Mouse (Mus musculus) kidney, adult 2 months (tissue): Measurements from ENCODE around the gene Cdh19.

Source experiments
- CTCF ChIP-seq: fragments of 200-500 bp; conservative IDR thresholded peaks from 2 replicates; pipeline ENCODE4 v1.5.1; 2011; ENCODE audit warnings: low read depth, mild to moderate bottlenecking, control low read depth, low read length, moderate library complexity, mixed read lengths; ENCODE audit not compliant: insufficient read depth, insufficient read length
- POLR2A ChIP-seq: fragments of 200-500 bp; IDR thresholded peaks from one replicate; pipeline ENCODE4 v1.6.1; 2011; ENCODE audit warnings: low read depth, low read length, control low read depth

DNA sequence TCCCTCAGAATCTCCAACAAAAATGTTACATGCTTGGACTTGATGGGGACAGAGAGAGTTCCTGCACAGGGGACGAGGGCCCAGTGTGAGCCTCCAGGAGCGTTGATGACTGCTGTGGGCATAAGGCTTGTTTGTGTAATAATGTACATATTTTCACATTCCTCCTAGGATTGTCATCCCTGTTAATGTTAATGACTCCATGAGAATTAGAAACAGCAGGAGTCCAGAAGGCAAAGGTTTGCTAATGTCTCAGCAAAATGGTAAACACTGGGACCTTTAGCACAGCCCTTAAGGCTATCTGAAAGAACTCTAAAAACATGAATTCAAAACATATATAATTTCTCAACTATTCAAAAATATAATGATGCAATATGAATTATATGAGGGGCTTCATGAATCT lies 8.2 kb downstream of the Cdh19 start:
- TF ChIP-seq POLR2A (no peak), CTCF (no peak)
